Mouse (Mus musculus): ENCODE measurements around the gene Phrf1. TPM values are rescaled to one million over a fixed set of nuclear protein-coding genes. Genes with fewer than 3 reads are reported as not detected.

Gene Phrf1
- polyA plus RNA-seq, 1 experiment from 2014 or later: 87.1 TPM

DNA sequence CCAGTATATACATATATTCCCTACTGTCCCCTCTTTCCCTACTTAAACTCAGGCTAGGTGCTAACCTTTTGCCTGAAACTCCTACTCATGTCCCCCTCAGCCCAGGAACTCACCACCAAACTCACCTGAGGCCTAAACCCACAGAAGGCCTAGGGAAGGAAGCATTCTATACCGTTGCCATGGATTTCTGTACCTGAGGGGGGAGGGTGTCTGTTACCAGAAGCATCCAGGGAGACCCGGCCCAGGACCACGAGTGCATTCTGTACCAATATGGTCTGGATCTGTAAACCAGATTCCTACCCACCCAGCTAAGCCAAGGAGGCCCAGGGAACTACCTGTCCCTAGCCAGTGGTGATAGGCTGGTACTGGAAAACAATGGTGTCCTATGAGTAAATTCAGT, 14.3 kb upstream of the Phrf1 start:
- Histone ChIP-seq H3K4me2 (replicated peaks) (no peak overlapping the region; the same call in 1 of the 2 replicates), H3K9me3 (no peaks in the 10 kb centered on the region), H3K4me3 (no peak overlapping the region), H3K9ac (peak overlapping the region; percentile 72; the same call in 1 of the 2 replicates), H3K27ac (peak overlapping the region; percentile 94), H3K4me1 (peaks cover 19% of the 10 kb centered on the region), H3K27me3 (no peaks in the 10 kb centered on the region), H3K36me3 (peaks cover 12% of the 10 kb centered on the region; the same call in 1 of the 2 replicates)
- 68% methylated on average over 3 of the region's 3 CpGs for WGBS
- no peak for ATAC-seq (ENCODE audit: insufficient number of reproducible peaks, insufficient read depth, low FRiP score, low TSS enrichment)

- peak within 1 kb of the TSS; percentile 89 for H3K4me2 ChIP-seq (replicated peaks)
- peak; percentile 90 for ATAC-seq (ENCODE audit: insufficient number of reproducible peaks, insufficient read depth, low FRiP score, low TSS enrichment)
- peak within 1 kb of the TSS; percentile 94 for H3K27ac ChIP-seq
- H3K36me3 ChIP-seq: peaks cover 15% of the 10 kb centered on the region
- peaks cover 20% of the 10 kb centered on the region for H3K4me1 ChIP-seq
- no peaks in the 10 kb centered on the region for H3K9me3 ChIP-seq
- H3K9ac ChIP-seq: peak within 1 kb of the TSS; percentile 72
- peak within 1 kb of the TSS; percentile 68 for H3K4me3 ChIP-seq
- H3K27me3 ChIP-seq: no peaks in the 10 kb centered on the region
- 1% methylated on average over 41 of the region's 41 CpGs for WGBS
Observed at GRCm38 (mm10) chr7:141215101-141215879, 13.3 kb upstream of the Phrf1 start, which contains the start of gene Rassf7. TSS of gene Rassf7 (plus strand) at chr7:141215860.

DNA sequence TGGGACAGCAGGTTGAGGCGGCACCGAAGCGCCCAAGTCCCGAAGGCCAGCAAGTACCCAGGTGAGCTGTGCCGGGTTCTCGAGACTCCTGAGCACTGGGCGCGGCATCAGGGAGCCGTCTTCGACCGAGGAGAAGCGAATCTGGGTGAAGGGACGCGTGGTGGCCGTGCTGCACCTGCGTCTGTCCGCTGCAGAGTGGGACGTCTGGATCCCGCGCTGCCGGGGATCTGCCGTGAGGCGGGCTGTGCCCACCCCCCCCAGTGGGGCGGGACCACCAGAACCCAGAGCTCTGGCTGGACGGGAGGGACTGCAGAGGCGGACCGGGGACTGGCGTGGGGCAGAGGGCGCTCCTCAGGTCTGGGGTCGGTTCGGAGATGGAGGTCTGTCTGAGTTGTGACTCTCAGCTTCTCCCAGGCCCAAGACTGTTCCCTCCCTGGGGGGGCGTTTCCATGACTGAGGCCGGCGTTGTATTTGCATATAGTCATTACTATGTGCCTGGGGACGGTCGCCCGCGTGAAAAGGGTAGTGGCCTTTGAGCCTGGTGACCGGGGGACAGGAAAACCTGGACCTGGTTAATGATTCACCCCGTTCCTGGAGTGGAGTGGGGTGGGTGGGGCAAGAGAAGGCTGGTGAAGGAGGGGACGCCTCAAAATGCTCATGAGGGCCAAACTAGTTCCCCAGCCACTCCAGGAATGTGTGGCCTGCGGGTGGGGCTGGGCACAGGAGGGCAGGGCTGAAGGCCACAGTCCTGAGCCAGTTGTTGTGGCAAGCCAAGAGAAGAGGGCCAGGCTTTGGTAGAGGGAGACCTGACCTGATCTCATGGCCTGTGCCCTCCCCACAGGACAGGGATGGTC, 12.5 kb upstream of the Phrf1 start:
- peaks cover 15% of the 10 kb centered on the region for H3K36me3 ChIP-seq
- WGBS: under 1% methylated on average over 42 of the region's 42 CpGs
- H3K4me1 ChIP-seq: peaks cover 28% of the 10 kb centered on the region

GRCm38 (mm10) chr7:141216894-141217293, 11.7 kb upstream of the Phrf1 start:
- no peak for ATAC-seq (ENCODE audit: insufficient number of reproducible peaks, insufficient read depth, low FRiP score, low TSS enrichment)
- H3K4me1 ChIP-seq: peaks cover 31% of the 10 kb centered on the region
- H3K9ac ChIP-seq: no peak overlapping the region
- H3K36me3 ChIP-seq: peaks cover 15% of the 10 kb centered on the region
- no peaks in the 10 kb centered on the region for H3K9me3 ChIP-seq
- H3K27me3 ChIP-seq: no peaks in the 10 kb centered on the region
- no peak overlapping the region for H3K27ac ChIP-seq
- WGBS: 89% methylated on average over 11 of the region's 11 CpGs
- H3K4me3 ChIP-seq: peak overlapping the region; percentile 68
- H3K4me2 ChIP-seq (replicated peaks): peak overlapping the region; percentile 89

More for the DNA sequence above, 12.5 kb upstream of the Phrf1 start:
- H3K4me3 ChIP-seq: peak overlapping the region; percentile 68
- peak overlapping the region; percentile 62 for H3K9ac ChIP-seq
- H3K9me3 ChIP-seq: no peaks in the 10 kb centered on the region
- peak overlapping the region; percentile 89 for H3K4me2 ChIP-seq (replicated peaks)
- peak overlapping the region; percentile 94 for H3K27ac ChIP-seq
- ATAC-seq (ENCODE audit: insufficient number of reproducible peaks, insufficient read depth, low FRiP score, low TSS enrichment): peak; percentile 69
- H3K27me3 ChIP-seq: no peaks in the 10 kb centered on the region

DNA sequence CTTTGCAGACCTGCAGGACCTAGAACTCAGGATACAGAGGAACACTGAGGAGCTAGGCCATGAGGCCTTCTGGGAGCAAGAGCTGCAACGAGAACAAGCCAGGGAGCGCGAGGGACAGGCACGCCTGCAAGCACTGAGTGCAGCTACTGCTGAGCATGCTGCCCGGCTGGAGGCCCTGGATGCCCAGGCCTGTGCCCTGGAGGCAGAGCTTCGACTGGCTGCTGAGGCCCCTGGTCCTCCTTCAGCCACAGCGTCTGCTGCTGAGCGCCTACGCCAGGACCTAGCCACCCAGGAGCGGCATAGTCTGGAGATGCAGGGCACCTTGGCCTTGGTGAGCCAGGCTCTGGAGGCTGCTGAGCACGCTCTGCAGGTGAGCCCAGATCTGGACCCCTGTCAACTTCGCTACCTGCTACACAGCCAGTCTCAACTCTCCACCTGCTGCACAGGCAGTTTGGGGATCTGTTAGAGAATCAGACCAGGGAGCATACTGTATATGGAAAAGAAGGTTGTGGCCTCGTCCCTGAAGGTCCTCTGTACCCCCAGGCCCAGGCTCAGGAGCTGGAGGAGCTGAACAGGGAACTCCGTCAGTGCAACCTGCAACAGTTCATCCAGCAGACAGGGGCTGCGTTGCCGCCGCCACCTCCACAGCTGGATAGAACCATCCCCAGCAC, 11.1 kb upstream of the Phrf1 start:
- no peaks in the 10 kb centered on the region for H3K9me3 ChIP-seq
- peaks cover 35% of the 10 kb centered on the region for H3K4me1 ChIP-seq
- no peak overlapping the region for H3K4me2 ChIP-seq (replicated peaks)
- ATAC-seq (ENCODE audit: insufficient number of reproducible peaks, insufficient read depth, low FRiP score, low TSS enrichment): no peak
- H3K27ac ChIP-seq: no peak overlapping the region
- H3K4me3 ChIP-seq: no peak overlapping the region
- 89% methylated on average over 17 of the region's 17 CpGs for WGBS
- no peak overlapping the region for H3K9ac ChIP-seq
- H3K27me3 ChIP-seq: no peaks in the 10 kb centered on the region
- peaks cover 15% of the 10 kb centered on the region for H3K36me3 ChIP-seq

- Histone ChIP-seq H3K4me1 (peaks cover 40% of the 10 kb centered on the region), H3K27me3 (no peaks in the 10 kb centered on the region), H3K4me2 (replicated peaks) (no peak overlapping the region), H3K36me3 (peaks cover 15% of the 10 kb centered on the region), H3K9ac (no peak overlapping the region), H3K9me3 (no peaks in the 10 kb centered on the region), H3K27ac (no peak overlapping the region), H3K4me3 (no peak overlapping the region)
- ATAC-seq (ENCODE audit: insufficient number of reproducible peaks, insufficient read depth, low FRiP score, low TSS enrichment): no peak
- WGBS: 85% methylated on average over 3 of the region's 3 CpGs
Observed at GRCm38 (mm10) chr7:141218141-141218540, 10.4 kb upstream of the Phrf1 start.

DNA sequence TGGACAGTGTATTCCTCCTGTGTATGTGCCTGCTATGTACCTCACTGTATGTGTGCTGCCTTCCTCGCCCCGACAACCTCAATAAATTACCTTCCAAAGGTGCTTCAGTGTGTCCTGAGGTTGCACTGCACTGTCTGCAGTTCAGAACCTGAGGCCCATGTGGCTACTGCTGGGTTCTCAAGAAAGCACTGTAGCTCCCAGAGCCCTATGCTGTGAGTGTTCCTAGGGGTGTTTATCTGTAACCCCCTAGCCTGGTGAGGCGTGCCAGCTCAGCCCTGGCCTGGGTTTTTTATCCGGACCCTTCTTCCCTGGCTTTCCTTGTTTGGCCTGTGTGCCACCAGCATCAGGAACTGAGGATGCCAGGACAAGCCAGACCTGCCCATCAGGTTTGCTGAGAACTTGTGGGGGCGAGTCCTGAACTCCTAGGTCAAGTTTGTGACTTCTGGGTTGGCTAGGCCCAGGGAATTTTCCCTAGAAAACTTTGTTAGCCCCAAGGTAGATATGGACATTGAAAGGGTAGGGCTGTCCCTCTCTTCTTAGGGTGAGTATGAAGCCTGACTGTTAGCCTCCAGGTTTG, 9.9 kb upstream of the Phrf1 start:
- H3K4me2 ChIP-seq (replicated peaks): no peak overlapping the region
- no peak overlapping the region for H3K9ac ChIP-seq
- WGBS: 79% methylated on average over 5 of the region's 5 CpGs

GRCm38 (mm10) chr7:141219558-141220099, 9.0 kb upstream of the Phrf1 start:
- 88% methylated on average over 1 of the region's 1 CpGs for WGBS
- no peak overlapping the region for H3K4me2 ChIP-seq (replicated peaks)
- no peak overlapping the region for H3K27ac ChIP-seq
- H3K9me3 ChIP-seq: no peaks in the 10 kb centered on the region
- no peak overlapping the region for H3K4me3 ChIP-seq
- peaks cover 15% of the 10 kb centered on the region for H3K36me3 ChIP-seq
- peaks cover 40% of the 10 kb centered on the region for H3K4me1 ChIP-seq
- ATAC-seq (ENCODE audit: insufficient number of reproducible peaks, insufficient read depth, low FRiP score, low TSS enrichment): no peak
- H3K9ac ChIP-seq: no peak overlapping the region
- H3K27me3 ChIP-seq: no peaks in the 10 kb centered on the region

More for the DNA sequence above, 9.9 kb upstream of the Phrf1 start:
- Histone ChIP-seq H3K36me3 (peaks cover 15% of the 10 kb centered on the region), H3K27ac (no peak overlapping the region), H3K9me3 (no peaks in the 10 kb centered on the region), H3K27me3 (no peaks in the 10 kb centered on the region), H3K4me3 (no peak overlapping the region), H3K4me1 (peaks cover 40% of the 10 kb centered on the region)
- ATAC-seq (ENCODE audit: insufficient number of reproducible peaks, insufficient read depth, low FRiP score, low TSS enrichment): no peak

DNA sequence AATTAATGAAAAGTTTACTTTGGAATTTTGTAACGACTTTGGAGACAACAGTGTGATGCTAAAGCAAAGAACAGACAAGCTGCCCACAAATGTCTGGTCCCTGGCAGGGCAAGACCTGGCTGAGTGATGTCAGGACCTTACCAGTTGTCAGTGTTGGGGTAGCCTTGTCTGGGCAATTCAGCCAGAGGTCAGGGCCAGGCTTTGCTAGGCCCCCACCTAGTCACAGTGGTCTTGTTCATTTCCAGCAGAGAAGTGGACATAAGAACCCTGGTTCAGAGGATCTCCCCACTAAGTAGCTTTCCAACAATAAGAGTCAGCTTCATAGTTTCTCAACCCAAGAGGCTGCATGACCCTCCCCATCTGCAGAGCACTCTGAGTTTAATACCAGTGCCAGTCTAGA, 8.2 kb upstream of the Phrf1 start:
- peaks cover 34% of the 10 kb centered on the region for H3K4me1 ChIP-seq

DNA sequence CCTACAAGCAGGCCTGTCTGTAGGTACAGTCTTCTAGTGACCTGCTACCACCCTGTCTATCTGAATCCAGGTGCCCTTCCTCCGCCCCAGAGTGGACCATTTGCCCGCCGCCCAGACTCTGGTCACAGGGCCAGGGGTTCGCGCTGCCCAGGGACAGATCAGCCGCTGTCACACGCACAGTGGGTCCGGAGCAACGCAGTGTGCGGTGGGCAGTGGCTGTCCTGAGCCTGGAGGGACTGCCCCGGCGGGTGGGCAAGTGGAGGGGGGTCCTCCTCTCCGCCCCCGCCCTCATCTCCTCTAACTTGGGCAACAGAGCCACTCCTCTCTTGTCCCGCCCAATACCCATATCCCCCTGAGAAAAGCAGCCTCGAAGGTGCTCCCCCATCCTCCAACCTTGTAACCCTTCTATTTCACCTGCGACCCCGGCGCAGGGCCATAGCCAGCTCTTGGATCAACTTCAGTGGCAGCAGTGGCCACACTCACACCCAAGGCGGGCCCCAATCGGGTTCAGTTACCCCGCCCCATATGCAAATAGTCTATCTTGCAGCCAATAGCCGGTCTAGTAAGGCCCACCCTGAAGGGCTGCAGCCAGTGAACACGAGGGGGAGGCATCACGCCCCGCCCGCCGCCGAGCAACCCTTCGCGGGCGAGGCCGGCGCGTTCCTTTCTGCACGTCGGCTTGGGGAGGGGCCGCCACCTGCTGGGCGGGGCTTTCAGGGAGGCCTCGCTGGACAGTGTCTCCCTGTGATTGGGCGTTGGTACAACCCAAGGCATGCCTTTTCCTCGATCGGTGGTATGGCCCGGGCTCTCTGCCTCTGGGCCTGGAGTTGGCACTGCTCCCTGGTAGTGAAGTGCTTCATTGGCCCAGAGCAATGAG, 7.1 kb upstream of the Phrf1 start:
- H3K4me2 ChIP-seq (replicated peaks): peak overlapping the region; percentile 95
- peak overlapping the region; percentile 52 for H3K4me3 ChIP-seq

More for the DNA sequence above, 8.2 kb upstream of the Phrf1 start:
- H3K27ac ChIP-seq: 0 out of 2 replicates have a peak overlapping the region, but pooled peaks have one; percentile 23
- peak overlapping the region; percentile 52; the same call in 1 of the 2 replicates for H3K4me3 ChIP-seq
- WGBS: 83% methylated on average over 1 of the region's 1 CpGs
- H3K36me3 ChIP-seq: peaks cover 15% of the 10 kb centered on the region
- no peaks in the 10 kb centered on the region for H3K9me3 ChIP-seq
- no peak overlapping the region for H3K9ac ChIP-seq
- H3K27me3 ChIP-seq: no peaks in the 10 kb centered on the region
- ATAC-seq (ENCODE audit: insufficient number of reproducible peaks, insufficient read depth, low FRiP score, low TSS enrichment): no peak
- peak overlapping the region; percentile 95 for H3K4me2 ChIP-seq (replicated peaks)

More for the DNA sequence above, 7.1 kb upstream of the Phrf1 start:
- H3K27ac ChIP-seq: peak overlapping the region; percentile 90
- peaks cover 15% of the 10 kb centered on the region for H3K36me3 ChIP-seq
- 3% methylated on average over 44 of the region's 44 CpGs for WGBS
- no peaks in the 10 kb centered on the region for H3K27me3 ChIP-seq
- H3K4me1 ChIP-seq: peaks cover 29% of the 10 kb centered on the region
- H3K9me3 ChIP-seq: no peaks in the 10 kb centered on the region
- H3K9ac ChIP-seq: peak overlapping the region; percentile 70
- ATAC-seq (ENCODE audit: insufficient number of reproducible peaks, insufficient read depth, low FRiP score, low TSS enrichment): peak; percentile 95

Measured in embryonic facial prominence, embryonic 12.5 days (tissue).